Mouse (Mus musculus) induced T-regulatory cell, adult 2 months (primary cell): ENCODE measurements around the gene Dpep1.
"Not testable (repeated sequence)": the region's sequence is repeated elsewhere in the genome, so short reads cannot be mapped to it uniquely, and the experiment has no call there.

Experiments used
- DNase-seq: peaks from one replicate; pipeline ENCODE4 v3.0.0-alpha.2; 2012; ENCODE audit warnings: low read depth

The Dpep1 gene

GRCm38 (mm10) chr8:123212321-123213117 lies 26.5 kb downstream of the Dpep1 start, which contains the start of the genes Chmp1a and Spata33:
Gene Chmp1a, minus strand, starts transcription at chr8:123212763.
Gene Spata33, plus strand, starts transcription at chr8:123212832.
- peak; percentile 95 for DNase-seq

GRCm38 (mm10) chr8:123213118-123213772 lies 27.2 kb downstream of the Dpep1 start:
- DNase-seq = no peak

GRCm38 (mm10) chr8:123215430-123215829 lies 29.4 kb downstream of the Dpep1 start:
- DNase-seq = no peak

GRCm38 (mm10) chr8:123220917-123221316 lies 34.9 kb downstream of the Dpep1 start:
- no peak for DNase-seq

- peak; percentile 96 for DNase-seq
These were observed 38.5 kb downstream of the Dpep1 start, which contains the start of gene Cdk10 for GRCm38 (mm10) chr8:123224278-123225266. Gene Cdk10, plus strand, starts transcription at chr8:123224842.

GRCm38 (mm10) chr8:123228416-123228815 lies 42.4 kb downstream of the Dpep1 start:
- DNase-seq = no peak

GRCm38 (mm10) chr8:123230326-123230725 lies 44.3 kb downstream of the Dpep1 start:
- not testable (repeated sequence) for DNase-seq

GRCm38 (mm10) chr8:123231742-123232141 lies 45.7 kb downstream of the Dpep1 start:
- no peak for DNase-seq

GRCm38 (mm10) chr8:123232553-123232952 lies 46.5 kb downstream of the Dpep1 start:
- no peak for DNase-seq

GRCm38 (mm10) chr8:123233300-123233699 lies 47.3 kb downstream of the Dpep1 start:
- no peak for DNase-seq

GRCm38 (mm10) chr8:123233760-123234159 lies 47.7 kb downstream of the Dpep1 start:
- no peak for DNase-seq

- peak; percentile 56 for DNase-seq
These were observed 49.0 kb downstream of the Dpep1 start for GRCm38 (mm10) chr8:123234918-123235519.

- DNase-seq = peak; percentile 96
These were observed 49.8 kb downstream of the Dpep1 start, which contains the start of gene Spata2l for GRCm38 (mm10) chr8:123235520-123236497. Gene Spata2l, minus strand, starts transcription at chr8:123236233.

- DNase-seq = no peak
These were observed 53.4 kb downstream of the Dpep1 start for GRCm38 (mm10) chr8:123239398-123239797.

- DNase-seq = no peak
These were observed 56.3 kb downstream of the Dpep1 start for GRCm38 (mm10) chr8:123242107-123242923.

GRCm38 (mm10) chr8:123243053-123243452 lies 57.0 kb downstream of the Dpep1 start:
- DNase-seq = no peak

GRCm38 (mm10) chr8:123244382-123244781 lies 58.3 kb downstream of the Dpep1 start:
- DNase-seq = no peak

GRCm38 (mm10) chr8:123245543-123245942 lies 59.5 kb downstream of the Dpep1 start:
- no peak for DNase-seq

- DNase-seq = no peak
These were observed 61.7 kb downstream of the Dpep1 start for GRCm38 (mm10) chr8:123247748-123248147.
